Mouse (Mus musculus) cerebellum, postnatal 25 days (tissue): ENCODE measurements around the gene Taar7a.

ENCODE experiments used
- DNase-seq, 2 experiments: peaks; one replicate each; pipeline ENCODE4 v3.0.0; 2021; ENCODE audit warnings: mixed read lengths in 2 of 2

The Taar7a gene

GRCm38 (mm10) chr10:23942465-23942864 is 50.8 kb downstream of the Taar7a start:
- peak in 1 of 2 experiments; percentile 25 for DNase-seq
